Mouse (Mus musculus): ENCODE data around the gene Fbxw28. TPM values are rescaled to one million over a fixed set of nuclear protein-coding genes. Genes with fewer than 3 reads are reported as not detected.
"Not testable (repeated sequence)": the region's sequence is repeated elsewhere in the genome, so short reads cannot be mapped to it uniquely, and the experiment has no call there.

Fbxw28 gene
- not detected in 2 replicates for polyA plus RNA-seq (2014; fragmentation: Nextera tagmentation; extraction: Ambion mirVana)

- H3K4me1 ChIP-seq (ENCODE audit: control insufficient read depth, insufficient read depth, low read length), result not testable (repeated sequence)
Observed at GRCm38 (mm10) chr9:109339559-109339958, at the start of gene Fbxw28. Fbxw28 (minus strand) TSS chr9:109339659.

GRCm38 (mm10) chr9:109287576-109287975 lies 51.9 kb downstream of the Fbxw28 start, which contains the start of gene Fbxw14:
Fbxw14 (minus strand) TSS chr9:109287676.
- no CpG with 5 or more reads among the region's 1 CpGs for WGBS
- H3K4me3 ChIP-seq (ENCODE audit: low read length); ATAC-seq (ENCODE audit: low FRiP score, low TSS enrichment): not testable (repeated sequence)

More at GRCm38 (mm10) chr9:109339559-109339958, at the start of gene Fbxw28:
- ATAC-seq (ENCODE audit: low FRiP score, low TSS enrichment); H3K27ac ChIP-seq (ENCODE audit: low read depth, low read length); H3K4me2 ChIP-seq (replicated peaks; ENCODE audit: low read depth, low read length); H3K27me3 ChIP-seq (ENCODE audit: control insufficient read depth, insufficient read depth, low read length); H3K4me3 ChIP-seq (ENCODE audit: low read length); H3K9ac ChIP-seq (ENCODE audit: low read depth, low read length); H3K9me3 ChIP-seq (ENCODE audit: control insufficient read depth, low read length); H3K36me3 ChIP-seq (ENCODE audit: control insufficient read depth, insufficient read depth, low read length): not testable (repeated sequence)
- WGBS, result no CpG with 5 or more reads among the region's 1 CpGs

More at GRCm38 (mm10) chr9:109287576-109287975, 51.9 kb downstream of the Fbxw28 start, which contains the start of gene Fbxw14:
- not testable (repeated sequence) for H3K4me2 ChIP-seq (replicated peaks; ENCODE audit: low read depth, low read length); H3K36me3 ChIP-seq (ENCODE audit: control insufficient read depth, insufficient read depth, low read length); H3K27ac ChIP-seq (ENCODE audit: low read depth, low read length); H3K9ac ChIP-seq (ENCODE audit: low read depth, low read length); H3K4me1 ChIP-seq (ENCODE audit: control insufficient read depth, insufficient read depth, low read length); H3K9me3 ChIP-seq (ENCODE audit: control insufficient read depth, low read length); H3K27me3 ChIP-seq (ENCODE audit: control insufficient read depth, insufficient read depth, low read length)

Other genes starting within 250 kb of the Fbxw28 start
- 10.5 and 17.0 TPM in 2 replicates for gene Plxnb1, start 244.3 kb downstream of the Fbxw28 start, polyA plus RNA-seq (2014; fragmentation: Nextera tagmentation; extraction: Ambion mirVana)
- gene Fbxw21, start 177.6 kb downstream of the Fbxw28 start, polyA plus RNA-seq (2014; fragmentation: Nextera tagmentation; extraction: Ambion mirVana), result not detected in 2 replicates
- gene Fbxw13, start 143.7 kb downstream of the Fbxw28 start, polyA plus RNA-seq (2014; fragmentation: Nextera tagmentation; extraction: Ambion mirVana), result not detected in 2 replicates
- not detected in 2 replicates for gene Fbxw20, start 104.9 kb downstream of the Fbxw28 start, polyA plus RNA-seq (2014; fragmentation: Nextera tagmentation; extraction: Ambion mirVana)
- not detected in 2 replicates for gene Fbxw14, start 52.0 kb downstream of the Fbxw28 start, polyA plus RNA-seq (2014; fragmentation: Nextera tagmentation; extraction: Ambion mirVana)
- not detected in 2 replicates for gene Fbxw22, start 64.6 kb upstream of the Fbxw28 start, polyA plus RNA-seq (2014; fragmentation: Nextera tagmentation; extraction: Ambion mirVana)
- gene Fbxw16, start 109.5 kb upstream of the Fbxw28 start, polyA plus RNA-seq (2014; fragmentation: Nextera tagmentation; extraction: Ambion mirVana), result not detected in 2 replicates
- not detected in 2 replicates for gene Fbxw19, start 156.2 kb upstream of the Fbxw28 start, polyA plus RNA-seq (2014; fragmentation: Nextera tagmentation; extraction: Ambion mirVana)
- gene Fbxw15, start 228.6 kb upstream of the Fbxw28 start, polyA plus RNA-seq (2014; fragmentation: Nextera tagmentation; extraction: Ambion mirVana), result 0.43 and 0.79 TPM in 2 replicates

Data from kidney, embryonic 14.5 days (tissue).